Mouse (Mus musculus) embryo, embryonic 10 days (tissue): ENCODE data around the gene Eno3.

ENCODE experiments used
- DNase-seq: peaks from one replicate; pipeline ENCODE4 v3.0.0-alpha.2; 2015; ENCODE audit warnings: low spot score

Eno3 gene

GRCm38 (mm10) chr11:70657573-70657972, 571 bp downstream of the Eno3 start:
- DNase-seq: no peak

GRCm38 (mm10) chr11:70657991-70658390, 989 bp downstream of the Eno3 start:
- DNase-seq: no peak

GRCm38 (mm10) chr11:70658521-70658920, 1.5 kb downstream of the Eno3 start:
- no peak for DNase-seq

- no peak for DNase-seq
Observed at GRCm38 (mm10) chr11:70658942-70659341, 1.9 kb downstream of the Eno3 start.

GRCm38 (mm10) chr11:70660571-70660970, 3.6 kb downstream of the Eno3 start:
- DNase-seq: no peak

- DNase-seq: no peak
Observed at GRCm38 (mm10) chr11:70663101-70663500, 6.1 kb downstream of the Eno3 start.

GRCm38 (mm10) chr11:70663957-70664356, 7.0 kb downstream of the Eno3 start:
- DNase-seq: no peak

GRCm38 (mm10) chr11:70664741-70665140, 7.7 kb downstream of the Eno3 start:
- no peak for DNase-seq

GRCm38 (mm10) chr11:70666687-70667086, 9.7 kb downstream of the Eno3 start:
- no peak for DNase-seq

- no peak for DNase-seq
Observed at GRCm38 (mm10) chr11:70667271-70668150, 10.5 kb downstream of the Eno3 start.

- DNase-seq: no peak
Observed at GRCm38 (mm10) chr11:70668335-70668770, 11.4 kb downstream of the Eno3 start.

GRCm38 (mm10) chr11:70668771-70669505, 11.9 kb downstream of the Eno3 start, which contains the start of gene Spag7:
Gene Spag7, minus strand, starts transcription at chr11:70669416.
- peak; percentile 99 for DNase-seq

GRCm38 (mm10) chr11:70669582-70670345, 12.8 kb downstream of the Eno3 start:
- DNase-seq: peak; percentile 67

GRCm38 (mm10) chr11:70670483-70670882, 13.5 kb downstream of the Eno3 start:
- DNase-seq: no peak

GRCm38 (mm10) chr11:70671333-70672047, 14.5 kb downstream of the Eno3 start:
- no peak for DNase-seq

GRCm38 (mm10) chr11:70674014-70674413, 17.0 kb downstream of the Eno3 start:
- DNase-seq: no peak

GRCm38 (mm10) chr11:70674501-70674900, 17.5 kb downstream of the Eno3 start:
- no peak for DNase-seq

- no peak for DNase-seq
Observed at GRCm38 (mm10) chr11:70678092-70678491, 21.1 kb downstream of the Eno3 start.

- no peak for DNase-seq
Observed at GRCm38 (mm10) chr11:70678576-70678975, 21.6 kb downstream of the Eno3 start.

GRCm38 (mm10) chr11:70679361-70679760, 22.4 kb downstream of the Eno3 start:
- no peak for DNase-seq

GRCm38 (mm10) chr11:70679894-70680293, 22.9 kb downstream of the Eno3 start:
- no peak for DNase-seq

- DNase-seq: no peak
Observed at GRCm38 (mm10) chr11:70681170-70681569, 24.2 kb downstream of the Eno3 start.
